Mouse (Mus musculus): ENCODE measurements around the gene E130208F15Rik.

DNA sequence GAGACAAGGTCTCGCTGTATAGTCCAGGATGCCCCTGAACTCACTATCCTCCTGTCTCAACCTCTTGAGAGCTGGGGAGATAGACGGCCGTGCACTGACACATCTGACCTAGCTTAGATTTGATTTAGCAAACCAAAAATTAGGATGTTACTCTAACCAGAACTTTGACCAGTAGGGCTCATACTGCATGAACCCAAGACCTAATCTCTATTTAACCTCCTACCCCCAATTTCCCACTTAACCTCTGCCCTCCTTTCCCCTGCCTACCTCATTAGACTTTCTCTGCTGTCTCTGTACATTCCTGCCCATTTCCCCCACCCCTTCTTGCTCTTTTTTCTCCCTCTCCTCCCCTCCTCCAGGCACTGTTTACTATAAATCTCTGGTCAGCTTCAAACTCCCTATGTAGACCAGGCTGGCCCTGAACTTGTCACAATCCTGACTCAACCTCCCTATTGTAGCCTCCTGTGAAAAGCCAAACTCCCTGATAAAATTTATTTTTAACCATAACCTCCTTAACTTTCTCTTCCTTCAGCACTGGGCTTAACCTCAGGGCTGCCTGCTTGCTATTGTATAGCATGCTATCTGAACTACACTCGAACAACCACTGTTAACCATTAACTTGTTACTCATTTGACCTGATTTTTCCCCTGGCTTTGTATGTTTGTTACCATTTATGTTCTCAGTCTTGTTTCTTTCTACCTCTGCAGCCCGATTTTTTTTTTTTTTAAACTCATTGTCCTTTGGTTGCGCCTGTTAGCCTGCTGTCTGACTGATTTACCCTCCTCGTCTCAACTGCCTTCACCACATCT is 37.0 kb downstream of the E130208F15Rik start:
- TF ChIP-seq CTCF (IDR thresholded peaks at IDR 0.05; ENCODE audit: borderline replicate concordance, insufficient read depth, low read depth, low read length) (no peak), POLR2A (IDR thresholded peaks at IDR 0.05; ENCODE audit: borderline replicate concordance, insufficient read depth, low read length) (no peak)
